Mouse (Mus musculus): ENCODE measurements around the gene Pitx3. TPM values are rescaled to one million over a fixed set of nuclear protein-coding genes. Genes with fewer than 3 reads are reported as not detected.

Gene Pitx3
- not detected for polyA plus RNA-seq (2014; fragmentation: Illumina TruSeq; extraction: RNeasy Lipid Tissue Mini Kit (QIAGEN cat#74804); ENCODE audit: low read depth, low replicate concordance)

GRCm38 (mm10) chr19:46147511-46148371 is at the start of gene Pitx3:
Gene Pitx3 (minus strand): TSS chr19:46148326.

DNA sequence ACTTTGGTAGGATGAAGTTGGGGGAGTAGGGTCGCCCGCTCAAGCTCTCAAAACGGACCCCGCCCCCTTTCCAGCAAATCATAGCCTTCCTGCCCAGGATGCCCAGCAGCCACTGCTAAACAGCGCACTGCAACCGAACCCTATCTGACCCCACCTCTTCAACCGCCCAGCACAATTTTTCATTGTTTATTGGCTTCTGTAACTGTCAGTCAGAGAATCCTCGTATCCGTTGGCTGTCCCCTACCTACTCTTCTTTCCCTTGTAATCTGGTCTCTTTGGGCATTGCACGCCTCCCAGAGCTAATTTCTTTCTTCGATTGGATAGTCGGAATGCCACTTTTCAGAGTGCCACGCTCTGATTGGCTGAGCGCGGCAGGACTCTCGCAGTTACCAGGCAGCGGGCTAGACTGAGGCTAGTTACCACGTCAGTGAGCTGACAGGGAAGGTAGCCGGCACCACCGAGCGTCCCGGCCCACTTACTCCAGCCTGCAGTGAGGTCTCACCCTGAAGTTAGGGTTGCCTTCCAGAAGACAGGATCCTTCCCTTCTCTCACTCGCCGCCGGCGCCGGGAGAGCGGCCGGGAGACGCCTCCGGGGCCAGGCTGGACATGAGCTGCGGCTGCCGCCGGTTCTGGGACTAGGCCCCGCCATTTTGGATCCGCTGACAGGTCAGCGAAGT is 4.1 kb upstream of the Pitx3 start, which contains the start of gene Gbf1:
Gene Gbf1 (plus strand): TSS at position 383 of the 677 bp plus-strand sequence.

DNA sequence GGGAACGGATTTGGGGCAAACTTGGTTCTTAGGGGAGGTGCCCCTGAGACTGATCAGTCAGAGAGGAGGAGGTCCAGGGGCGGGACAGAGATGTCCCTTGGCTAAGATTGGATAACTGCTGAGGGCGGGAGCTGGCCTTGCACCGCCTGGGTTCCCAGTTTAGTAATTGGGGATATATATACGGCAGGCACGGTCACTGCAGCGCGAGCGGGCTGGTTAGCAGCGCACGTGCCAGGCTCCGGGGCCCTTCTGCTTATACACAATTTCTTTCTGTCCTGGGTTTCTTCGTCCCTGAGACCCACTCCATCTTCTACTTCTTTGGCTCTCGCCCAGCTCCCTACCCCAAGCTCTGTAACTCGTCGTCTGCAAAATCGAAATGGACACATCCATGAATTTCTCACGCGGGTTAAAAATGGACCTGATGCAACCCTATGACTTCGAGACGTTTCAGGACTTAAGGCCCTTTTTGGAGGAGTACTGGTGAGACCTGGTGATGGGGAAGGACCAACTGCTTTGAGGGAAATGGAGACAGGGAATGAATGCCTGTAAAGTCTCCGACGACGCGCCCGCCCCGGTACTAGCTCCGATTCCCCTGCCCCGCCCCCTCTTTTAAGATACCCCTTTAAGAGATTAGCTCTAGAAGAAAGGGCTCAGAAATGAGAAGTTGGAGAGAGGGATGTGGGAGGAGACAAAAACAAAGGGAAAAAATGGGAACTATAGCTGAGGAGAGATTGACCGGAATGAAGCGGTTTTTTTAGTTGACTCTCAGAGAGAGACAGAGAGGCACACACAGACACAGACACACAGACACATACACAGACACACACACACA is 16.2 kb downstream of the Pitx3 start, which contains the start of gene Elovl3:
Gene Elovl3 (plus strand): TSS at position 204 of the 832 bp plus-strand sequence.

Other genes starting within 250 kb of the Pitx3 start
- gene Armh3, start 149.8 kb downstream of the Pitx3 start, polyA plus RNA-seq (2014; fragmentation: Illumina TruSeq; extraction: RNeasy Lipid Tissue Mini Kit (QIAGEN cat#74804); ENCODE audit: low read depth, low replicate concordance): 25.2 TPM
- 0.29 TPM for gene Hps6, start 144.8 kb downstream of the Pitx3 start, polyA plus RNA-seq (2014; fragmentation: Illumina TruSeq; extraction: RNeasy Lipid Tissue Mini Kit (QIAGEN cat#74804); ENCODE audit: low read depth, low replicate concordance)
- gene Pprc1, start 103.4 kb downstream of the Pitx3 start, polyA plus RNA-seq (2014; fragmentation: Illumina TruSeq; extraction: RNeasy Lipid Tissue Mini Kit (QIAGEN cat#74804); ENCODE audit: low read depth, low replicate concordance): 9.4 TPM
- 15.9 TPM for gene Ldb1, start 103.1 kb downstream of the Pitx3 start, polyA plus RNA-seq (2014; fragmentation: Illumina TruSeq; extraction: RNeasy Lipid Tissue Mini Kit (QIAGEN cat#74804); ENCODE audit: low read depth, low replicate concordance)
- 16.6 TPM for gene Nolc1, start 72.5 kb downstream of the Pitx3 start, polyA plus RNA-seq (2014; fragmentation: Illumina TruSeq; extraction: RNeasy Lipid Tissue Mini Kit (QIAGEN cat#74804); ENCODE audit: low read depth, low replicate concordance)
- 15.9 TPM for gene Elovl3, start 16.4 kb downstream of the Pitx3 start, polyA plus RNA-seq (2014; fragmentation: Illumina TruSeq; extraction: RNeasy Lipid Tissue Mini Kit (QIAGEN cat#74804); ENCODE audit: low read depth, low replicate concordance)
- gene Gbf1, start 4.2 kb upstream of the Pitx3 start, polyA plus RNA-seq (2014; fragmentation: Illumina TruSeq; extraction: RNeasy Lipid Tissue Mini Kit (QIAGEN cat#74804); ENCODE audit: low read depth, low replicate concordance): 32.4 TPM
- gene Nfkb2, start 156.0 kb upstream of the Pitx3 start, polyA plus RNA-seq (2014; fragmentation: Illumina TruSeq; extraction: RNeasy Lipid Tissue Mini Kit (QIAGEN cat#74804); ENCODE audit: low read depth, low replicate concordance): 0.93 TPM
- not detected for gene Psd, start 178.8 kb upstream of the Pitx3 start, polyA plus RNA-seq (2014; fragmentation: Illumina TruSeq; extraction: RNeasy Lipid Tissue Mini Kit (QIAGEN cat#74804); ENCODE audit: low read depth, low replicate concordance)
- gene Fbxl15, start 179.9 kb upstream of the Pitx3 start, polyA plus RNA-seq (2014; fragmentation: Illumina TruSeq; extraction: RNeasy Lipid Tissue Mini Kit (QIAGEN cat#74804); ENCODE audit: low read depth, low replicate concordance): not detected
- 7.5 TPM for gene Cuedc2, start 190.4 kb upstream of the Pitx3 start, polyA plus RNA-seq (2014; fragmentation: Illumina TruSeq; extraction: RNeasy Lipid Tissue Mini Kit (QIAGEN cat#74804); ENCODE audit: low read depth, low replicate concordance)
- 0.58 TPM for gene Mfsd13a, start 192.8 kb upstream of the Pitx3 start, polyA plus RNA-seq (2014; fragmentation: Illumina TruSeq; extraction: RNeasy Lipid Tissue Mini Kit (QIAGEN cat#74804); ENCODE audit: low read depth, low replicate concordance)
- 1.2 TPM for gene 2310034G01Rik, start 202.0 kb upstream of the Pitx3 start, polyA plus RNA-seq (2014; fragmentation: Illumina TruSeq; extraction: RNeasy Lipid Tissue Mini Kit (QIAGEN cat#74804); ENCODE audit: low read depth, low replicate concordance)
- 56.5 TPM for gene Actr1a, start 247.4 kb upstream of the Pitx3 start, polyA plus RNA-seq (2014; fragmentation: Illumina TruSeq; extraction: RNeasy Lipid Tissue Mini Kit (QIAGEN cat#74804); ENCODE audit: low read depth, low replicate concordance)
- gene Sufu, start 248.6 kb upstream of the Pitx3 start, polyA plus RNA-seq (2014; fragmentation: Illumina TruSeq; extraction: RNeasy Lipid Tissue Mini Kit (QIAGEN cat#74804); ENCODE audit: low read depth, low replicate concordance): 6.1 TPM